Mouse (Mus musculus) lung, adult 2 months (tissue): ENCODE results near the gene Ctcfl.

Source experiments
- CTCF ChIP-seq: fragments of 200-500 bp; IDR thresholded peaks from 2 replicates; pipeline ENCODE4 v1.5.1; 2011; ENCODE audit warnings: mild to moderate bottlenecking, low read length, control low read depth; ENCODE audit not compliant: insufficient read depth
- POLR2A ChIP-seq: fragments of 200-500 bp; IDR thresholded peaks from 2 replicates; pipeline ENCODE4 v1.6.1; 2011; ENCODE audit warnings: low read depth, mild to moderate bottlenecking, control low read depth, low read length, borderline replicate concordance; ENCODE audit errors: extremely low read depth

DNA sequence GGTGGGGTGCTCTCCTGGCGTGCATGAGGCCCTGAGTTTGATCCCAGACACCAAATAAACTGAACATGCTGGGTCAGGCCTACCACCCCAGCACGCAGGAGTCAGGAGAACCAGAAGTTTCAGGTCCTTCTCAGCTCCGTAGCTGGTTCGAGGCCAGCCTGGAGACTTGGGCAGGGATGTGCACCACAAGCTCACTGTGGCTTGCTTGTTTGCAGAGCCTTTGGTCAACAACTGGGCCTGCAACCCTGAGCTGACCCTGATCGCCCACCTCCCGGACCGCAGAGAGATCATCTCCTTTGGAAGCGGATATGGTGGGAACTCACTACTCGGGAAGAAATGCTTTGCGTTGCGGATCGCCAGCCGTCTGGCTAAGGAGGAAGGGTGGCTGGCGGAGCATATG lies 35.6 kb upstream of the Ctcfl start:
- TF ChIP-seq POLR2A (no peak), CTCF (no peak)
